Mouse (Mus musculus): ENCODE results near the gene Cacna2d1.

- TF ChIP-seq CTCF (IDR thresholded peaks at IDR 0.05; ENCODE audit: control insufficient read depth, insufficient read depth, low read length) (no peak), POLR2A (IDR thresholded peaks at IDR 0.05; ENCODE audit: borderline replicate concordance, control insufficient read depth, low read depth, low read length) (no peak)
Observed at GRCm38 (mm10) chr5:16095345-16095744, 160.9 kb downstream of the Cacna2d1 start.
